Mouse (Mus musculus) heart, postnatal 0 days (tissue): ENCODE data around the gene Fsd1.
A peak's percentile ranks its signal among the peaks of the same experiment; 100 is the strongest.

Source experiments
- CTCF ChIP-seq: IDR thresholded peaks from 2 replicates; pipeline ENCODE4 v1.5.1; 2016; ENCODE audit warnings: antibody characterized with exemption, control low read depth, low read depth
- EP300 ChIP-seq: IDR thresholded peaks from 2 replicates; pipeline ENCODE4 v1.6.1; 2016; ENCODE audit warnings: antibody characterized with exemption, low read depth

GRCm38 (mm10) chr17:55957168-55957567 is 29.1 kb upstream of the Fsd1 start:
- TF ChIP-seq CTCF = peak; percentile 78
- no peak for TF ChIP-seq EP300
